Mouse (Mus musculus): ENCODE data around the gene Rgs1.

DNA sequence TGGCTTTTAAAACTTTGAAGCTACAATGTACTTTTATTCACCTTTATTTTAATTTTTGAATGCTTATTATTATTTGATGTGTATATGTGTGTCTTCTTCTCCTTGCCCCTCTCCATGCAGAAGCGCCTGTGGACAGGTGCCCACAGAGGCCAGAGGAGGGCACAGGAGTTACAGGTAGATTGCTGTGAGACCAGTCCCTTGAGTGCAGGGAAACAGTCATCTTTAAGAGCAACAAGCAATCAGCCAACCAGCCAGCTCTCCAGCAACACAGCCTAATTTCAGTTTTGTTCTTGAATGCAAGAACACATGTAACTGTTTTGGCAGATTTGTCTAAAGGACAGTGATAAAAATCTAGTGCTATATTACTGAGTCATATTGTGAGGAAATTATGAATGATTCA, 1.7 kb downstream of the Rgs1 start:
- TF ChIP-seq POLR2A (IDR thresholded peaks at IDR 0.05; ENCODE audit: control insufficient read depth, extremely low read depth, insufficient read depth, low read length, poor library complexity), result no peak
- TF ChIP-seq CTCF (IDR thresholded peaks at IDR 0.05; ENCODE audit: borderline replicate concordance, control insufficient read depth, extremely low read depth, insufficient read depth, low read length, poor library complexity), result no peak

All from thymus, adult 2 months (tissue).